Mouse (Mus musculus): ENCODE results near the gene Ppp2ca.

DNA sequence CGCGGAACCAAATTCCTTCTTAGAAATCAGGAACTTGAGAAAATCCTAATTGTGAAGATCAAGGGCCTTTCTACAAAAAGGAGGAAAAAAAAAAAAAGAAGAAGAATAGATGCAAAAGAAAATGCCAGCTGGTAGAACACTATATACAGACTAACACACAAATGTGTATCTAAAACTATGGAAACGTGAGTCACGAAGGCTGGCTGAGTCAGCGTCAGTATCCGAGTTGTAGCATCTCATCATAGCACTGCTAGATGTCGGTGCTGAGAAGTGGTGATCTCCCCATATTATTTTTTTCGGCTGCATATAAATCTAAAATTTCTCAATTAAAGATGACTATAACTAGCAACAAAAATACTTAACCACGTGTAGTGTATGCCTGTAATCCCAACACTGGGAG lies 7.2 kb upstream of the Ppp2ca start:
- no peak for TF ChIP-seq POLR2A (IDR thresholded peaks at IDR 0.05; ENCODE audit: low read depth, low read length)
- no peak for TF ChIP-seq CTCF (IDR thresholded peaks at IDR 0.05; ENCODE audit: extremely low read depth, insufficient read depth, insufficient read length, insufficient replicate concordance)
